Mouse (Mus musculus): ENCODE results near the gene Adam1a.

DNA sequence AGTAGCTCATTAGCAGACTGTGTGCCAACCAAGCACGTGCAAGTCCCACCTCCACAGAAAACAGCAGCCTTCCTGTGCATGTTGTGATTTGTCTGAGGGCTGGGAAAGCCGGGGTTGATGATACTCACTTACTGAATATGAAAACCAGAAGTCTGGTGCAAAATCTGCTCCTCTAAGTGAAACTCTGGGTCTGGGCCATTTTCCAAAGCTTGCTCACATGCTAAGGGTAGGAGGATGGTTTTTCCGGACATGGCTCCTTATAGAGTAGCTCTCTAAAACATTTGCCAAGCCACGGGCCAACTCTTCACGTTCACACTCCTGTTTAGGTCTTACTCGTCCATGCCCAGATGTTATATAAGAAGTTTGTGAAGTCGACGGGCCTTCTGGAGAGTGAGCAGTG lies 52.0 kb downstream of the Adam1a start:
- no peak for TF ChIP-seq POLR2A (IDR thresholded peaks at IDR 0.05; ENCODE audit: borderline replicate concordance, low read depth, low read length)
- TF ChIP-seq CTCF (IDR thresholded peaks at IDR 0.05; ENCODE audit: low read depth, low read length), result no peak

All from bone marrow macrophage, adult 2 months (primary cell).